Comparison of ENCODE assay signal across 8 mouse cellular contexts in genomic region chr19:25671681-25672080, GRCm38 (mm10). TPM values are rescaled to one million over a fixed set of nuclear protein-coding genes. Genes with fewer than 3 reads are reported as not detected.
A peak's percentile ranks its signal among the peaks of the same experiment; 100 is the strongest.
DNase-seq lines count a peak whose midpoint lies in the region; ATAC-seq and TF ChIP-seq lines count a peak whose summit lies in the region.

No protein-coding gene starts in this region.

- ATAC-seq in heart, embryonic 12.5 days (ENCODE audit: insufficient number of reproducible peaks, low FRiP score) = no peak
- ATAC-seq in heart, postnatal 0 days (ENCODE audit: insufficient read depth, low read depth) = no peak
- peak; percentile 37; the same call in 1 of the 2 replicates for ATAC-seq in liver, postnatal 0 days

- H3K4me3 ChIP-seq in heart, embryonic 12.5 days = peak overlapping the region; percentile 58
- peak overlapping the region; percentile 43 for H3K4me3 ChIP-seq in bone marrow macrophage, adult 2 months (ENCODE audit: insufficient read depth, low read length)
- peak overlapping the region; percentile 44 for H3K4me3 ChIP-seq in heart, postnatal 0 days (ENCODE audit: low read depth, low read length)
- H3K4me3 ChIP-seq in liver, postnatal 0 days (ENCODE audit: low read depth, low read length) = peak overlapping the region; percentile 49

- no peaks in the 10 kb centered on the region for H3K9me3 ChIP-seq in heart, embryonic 12.5 days (replicated peaks)
- no peaks in the 10 kb centered on the region for H3K9me3 ChIP-seq in heart, postnatal 0 days (replicated peaks; ENCODE audit: control insufficient read depth, low read length)
- no peaks in the 10 kb centered on the region for H3K9me3 ChIP-seq in liver, postnatal 0 days (ENCODE audit: low read length)

- H3K9ac ChIP-seq in heart, embryonic 12.5 days = no peak overlapping the region
- no peak overlapping the region for H3K9ac ChIP-seq in heart, postnatal 0 days (replicated peaks; ENCODE audit: low read depth, low read length)
- no peak overlapping the region for H3K9ac ChIP-seq in liver, postnatal 0 days (replicated peaks)

- peak overlapping the region; percentile 94 for H3K4me2 ChIP-seq in heart, embryonic 12.5 days
- H3K4me2 ChIP-seq in heart, postnatal 0 days (ENCODE audit: low read depth, low read length) = peak overlapping the region; percentile 69
- peak overlapping the region; percentile 72 for H3K4me2 ChIP-seq in liver, postnatal 0 days (ENCODE audit: low read depth, low read length)

- DNase-seq in heart, adult 11 months = no peak
- no peak for DNase-seq in heart, postnatal 0 days (ENCODE audit: low spot score)
- no peak for DNase-seq in liver, postnatal 0 days
- DNase-seq in right cerebral cortex, adult 18-20 months = no peak
- no peak for DNase-seq in right cerebral cortex, postnatal 36 days (ENCODE audit: low spot score in 2 of 2)
- DNase-seq in left cerebral cortex, postnatal 36 days (ENCODE audit: low spot score in 2 of 2) = no peak

- H3K4me1 ChIP-seq in heart, embryonic 12.5 days (replicated peaks) = peaks cover 20% of the 10 kb centered on the region
- no peaks in the 10 kb centered on the region for H3K4me1 ChIP-seq in bone marrow macrophage, adult 2 months (ENCODE audit: control insufficient read depth, insufficient read depth, low read length)
- H3K4me1 ChIP-seq in heart, postnatal 0 days (ENCODE audit: control insufficient read depth, insufficient read depth) = peaks cover 7% of the 10 kb centered on the region; the same call in 1 of the 2 replicates
- H3K4me1 ChIP-seq in liver, postnatal 0 days (ENCODE audit: insufficient read depth) = peaks cover 6% of the 10 kb centered on the region; the same call in 1 of the 2 replicates

- peaks cover 83% of the 10 kb centered on the region for H3K27me3 ChIP-seq in heart, embryonic 12.5 days (replicated peaks)
- H3K27me3 ChIP-seq in heart, postnatal 0 days (ENCODE audit: control insufficient read depth, insufficient read depth, low read length) = peaks cover 98% of the 10 kb centered on the region
- H3K27me3 ChIP-seq in liver, postnatal 0 days (ENCODE audit: insufficient read depth, low read length) = peaks cover 90% of the 10 kb centered on the region

- TF ChIP-seq EP300 in heart, postnatal 0 days (IDR thresholded peaks at IDR 0.05; ENCODE audit: low read depth) = no peak
- no peak for TF ChIP-seq EP300 in liver, postnatal 0 days (IDR thresholded peaks at IDR 0.05; ENCODE audit: low read depth)

- WGBS in heart, embryonic 12.5 days = under 1% methylated on average over 14 of the region's 14 CpGs
- 1% methylated on average over 14 of the region's 14 CpGs for WGBS in heart, postnatal 0 days
- 1% methylated on average over 14 of the region's 14 CpGs for WGBS in liver, postnatal 0 days (ENCODE audit: insufficient replicate concordance)

- H3K27ac ChIP-seq in heart, embryonic 12.5 days (ENCODE audit: poor library complexity, severe bottlenecking) = no peak overlapping the region
- no peak overlapping the region for H3K27ac ChIP-seq in bone marrow macrophage, adult 2 months (ENCODE audit: insufficient read depth, low read depth, low read length)
- H3K27ac ChIP-seq in heart, postnatal 0 days (ENCODE audit: low read depth) = no peak overlapping the region
- H3K27ac ChIP-seq in liver, postnatal 0 days (ENCODE audit: low read depth) = no peak overlapping the region

- H3K36me3 ChIP-seq in heart, embryonic 12.5 days = no peaks in the 10 kb centered on the region
- no peaks in the 10 kb centered on the region for H3K36me3 ChIP-seq in heart, postnatal 0 days (replicated peaks; ENCODE audit: control insufficient read depth, insufficient read depth, low read length)
- no peaks in the 10 kb centered on the region for H3K36me3 ChIP-seq in liver, postnatal 0 days (replicated peaks; ENCODE audit: insufficient read depth, low read length)

- intact Hi-C loops in left cerebral cortex, postnatal 36 days (cut with DNase I) = loop anchor here (2.0 to 5.0 kb wide), 2 partner anchors 61 to 769 kb away; partner anchors contain the start of genes Dmrt3 and Foxd4

- TF ChIP-seq POLR2A in bone marrow macrophage, adult 2 months (IDR thresholded peaks at IDR 0.05; ENCODE audit: borderline replicate concordance, low read depth, low read length) = no peak

- TF ChIP-seq CTCF in bone marrow macrophage, adult 2 months (IDR thresholded peaks at IDR 0.05; ENCODE audit: low read depth, low read length) = no peak
- TF ChIP-seq CTCF in heart, postnatal 0 days (IDR thresholded peaks at IDR 0.05; ENCODE audit: low read depth) = no peak
- TF ChIP-seq CTCF in liver, postnatal 0 days (IDR thresholded peaks at IDR 0.05; ENCODE audit: low read depth) = no peak

RNA-seq across cellular contexts. Expression of gene Dmrt2, which starts 0.5 kb away (rescaled TPM):
- polyA plus RNA-seq in heart, embryonic 12.5 days (2016; fragmentation: Nextera tagmentation; extraction: Ambion mirVana) = 0.46 and 0.83 TPM in 2 replicates
- polyA plus RNA-seq in bone marrow macrophage, adult 2 months (2012; ENCODE audit: insufficient read depth, insufficient read length, missing spikeins) = not detected in 2 replicates
- not detected in 2 replicates for total RNA-seq in heart, postnatal 0 days (2014; rRNA removed; ENCODE audit: low replicate concordance)
- 0.15 TPM in 1 of 2 replicates, not detected in the other for polyA plus RNA-seq in heart, postnatal 0 days (2015; fragmentation: Nextera tagmentation; extraction: Ambion mirVana)
- polyA plus RNA-seq in liver, postnatal 0 days (2015; fragmentation: Nextera tagmentation; extraction: Ambion mirVana) = 0.27 and 0.63 TPM in 2 replicates
- 1 to 10 TPM; 1.7 to 1.9 TPM for total RNA-seq in left cerebral cortex, postnatal 36 days (2021)
